Mouse (Mus musculus) small intestine, adult 2 months (tissue): ENCODE measurements around the gene Usp8. TPM values are rescaled to one million over a fixed set of nuclear protein-coding genes. Genes with fewer than 3 reads are reported as not detected.

Experiments used
- H3K27ac ChIP-seq: fragments of 200-500 bp; 2 replicates; pipeline ENCODE4 v1.5.1; 2012; ENCODE audit warnings: low read depth, low read length, control low read depth, inconsistent platforms; ENCODE audit not compliant: insufficient read depth
- H3K27me3 ChIP-seq: fragments of 200-500 bp; 2 replicates; pipeline ENCODE4 v1.6.1; 2012; ENCODE audit warnings: mild to moderate bottlenecking, moderate library complexity, low read length, inconsistent platforms; ENCODE audit not compliant: control insufficient read depth, insufficient read depth
- H3K36me3 ChIP-seq: fragments of 200-500 bp; 2 replicates; pipeline ENCODE4 v1.6.1; 2012; ENCODE audit warnings: mild to moderate bottlenecking, low read length, control low read depth, inconsistent platforms; ENCODE audit not compliant: control insufficient read depth, insufficient read depth
- H3K4me1 ChIP-seq: fragments of 200-500 bp; 2 replicates; pipeline ENCODE4 v1.6.1; 2012; ENCODE audit warnings: low read length, inconsistent platforms, mixed read lengths; ENCODE audit not compliant: control insufficient read depth, insufficient read depth, insufficient read length
- H3K4me3 ChIP-seq: fragments of 200-500 bp; 2 replicates; pipeline ENCODE4 v1.5.1; 2012; ENCODE audit warnings: low read depth, mild to moderate bottlenecking, control low read depth, inconsistent platforms, low read length, moderate library complexity
- CTCF ChIP-seq: fragments of 200-500 bp; IDR thresholded peaks from 2 replicates; pipeline ENCODE4 v1.5.1; 2012; ENCODE audit warnings: low read depth, mild to moderate bottlenecking, control low read depth, inconsistent platforms, low read length, moderate library complexity, mixed read lengths; ENCODE audit not compliant: insufficient replicate concordance, insufficient read length; ENCODE audit errors: extremely low read depth
- POLR2A ChIP-seq: fragments of 200-500 bp; IDR thresholded peaks from 2 replicates; pipeline ENCODE4 v1.6.1; 2012; ENCODE audit warnings: low read depth, mild to moderate bottlenecking, control low read depth, inconsistent platforms, low read length, moderate library complexity
- WGBS: fragments of 180-500 bp; shearing (Covaris S2); methylation state at CpG from one replicate; pipeline ENCODE4 v1.1.7; 2018; 5-methylcytosine and 5-hydroxymethylcytosine counted together
- polyA plus RNA-seq: library from polyadenylated mRNA; depleted of rRNA; stranded (reverse); fragments of >200 nt; gene quantifications from 2 replicates; pipeline ENCODE4 v1.2.3, GENCODE M21; 2012

Gene Usp8
- polyA plus RNA-seq, 1 experiment = 7.5 TPM

DNA sequence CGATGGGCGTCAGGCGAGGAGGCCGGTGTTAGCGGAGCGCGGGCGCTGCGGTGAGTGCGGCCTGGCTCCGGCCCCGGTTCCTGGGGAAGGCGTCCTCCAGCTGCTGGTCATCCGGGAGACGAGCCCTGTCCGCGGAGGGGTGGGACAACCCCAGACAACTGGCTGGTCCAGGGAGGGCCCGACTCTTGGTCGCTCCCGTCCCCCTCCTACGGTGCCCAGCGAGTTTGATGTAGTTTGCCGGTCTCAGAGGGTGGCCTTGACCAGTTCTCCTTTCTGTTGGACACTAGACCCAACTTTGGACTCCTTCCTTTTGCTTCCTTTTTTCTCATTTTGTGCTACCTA is 281 bp downstream of the Usp8 start:
- TF ChIP-seq POLR2A (no peak), CTCF (no peak)
- peak overlapping the region; percentile 44; the same call in 1 of the 2 replicates for H3K27ac ChIP-seq
- H3K4me1 ChIP-seq = 0 out of 2 replicates have a peak, but pooled peaks cover 1% of the 10 kb centered on the region
- peak overlapping the region; percentile 86 for H3K4me3 ChIP-seq
- no peaks in the 10 kb centered on the region for H3K27me3 ChIP-seq
- WGBS = under 1% methylated on average over 22 of the region's 23 CpGs
- no peaks in the 10 kb centered on the region for H3K36me3 ChIP-seq

DNA sequence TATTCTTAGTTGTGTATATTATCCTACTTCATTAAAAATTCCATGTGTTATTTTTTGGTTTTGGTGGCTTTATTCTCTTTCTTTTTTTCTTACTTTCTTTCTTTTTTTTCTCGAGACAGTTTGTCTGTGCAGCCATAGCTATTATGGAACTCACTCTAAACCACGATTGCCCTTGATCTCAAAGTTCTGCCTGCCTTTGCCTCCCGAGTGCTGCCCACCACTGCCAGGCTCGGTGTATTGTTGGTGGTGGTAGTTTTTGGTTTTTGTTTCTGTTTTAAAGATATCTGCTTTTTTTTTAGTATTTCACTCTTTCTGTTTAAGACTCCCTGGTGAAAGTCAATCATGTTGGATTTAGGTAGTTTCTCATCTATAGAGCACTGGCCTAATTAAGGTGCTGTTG is 1.2 kb downstream of the Usp8 start:
- Histone ChIP-seq H3K27ac (no peak overlapping the region), H3K4me3 (no peak overlapping the region), H3K36me3 (no peaks in the 10 kb centered on the region), H3K4me1 (0 out of 2 replicates have a peak, but pooled peaks cover 1% of the 10 kb centered on the region), H3K27me3 (no peaks in the 10 kb centered on the region)
- WGBS = 44% methylated on average over 4 of the region's 4 CpGs
- TF ChIP-seq POLR2A = no peak
- no peak for TF ChIP-seq CTCF

DNA sequence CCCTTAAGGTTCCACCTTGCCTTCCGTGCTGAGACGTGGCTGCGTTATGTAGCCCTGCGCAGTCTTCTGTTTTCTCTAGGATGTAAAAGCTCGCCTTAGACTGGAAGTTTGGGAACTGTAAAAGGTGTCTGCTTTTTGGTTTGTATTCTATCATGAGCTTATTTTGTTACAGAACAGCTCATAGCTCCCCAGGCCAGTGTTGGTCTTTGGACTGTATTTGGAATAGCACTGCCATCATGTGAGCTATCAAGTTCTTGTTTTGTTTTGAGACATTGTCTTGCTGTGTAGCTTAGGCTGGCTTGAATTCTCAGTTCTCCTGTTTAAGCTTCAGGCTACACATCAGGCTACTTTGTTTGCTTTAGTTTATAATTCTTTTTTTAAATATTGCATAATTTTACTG is 5.4 kb downstream of the Usp8 start:
- Histone ChIP-seq H3K27ac (no peak overlapping the region), H3K4me3 (no peak overlapping the region), H3K36me3 (no peaks in the 10 kb centered on the region), H3K4me1 (0 out of 2 replicates have a peak, but pooled peaks cover 1% of the 10 kb centered on the region), H3K27me3 (no peaks in the 10 kb centered on the region)
- no peak for TF ChIP-seq POLR2A
- no peak for TF ChIP-seq CTCF
- WGBS = 95% methylated on average over 5 of the region's 5 CpGs

DNA sequence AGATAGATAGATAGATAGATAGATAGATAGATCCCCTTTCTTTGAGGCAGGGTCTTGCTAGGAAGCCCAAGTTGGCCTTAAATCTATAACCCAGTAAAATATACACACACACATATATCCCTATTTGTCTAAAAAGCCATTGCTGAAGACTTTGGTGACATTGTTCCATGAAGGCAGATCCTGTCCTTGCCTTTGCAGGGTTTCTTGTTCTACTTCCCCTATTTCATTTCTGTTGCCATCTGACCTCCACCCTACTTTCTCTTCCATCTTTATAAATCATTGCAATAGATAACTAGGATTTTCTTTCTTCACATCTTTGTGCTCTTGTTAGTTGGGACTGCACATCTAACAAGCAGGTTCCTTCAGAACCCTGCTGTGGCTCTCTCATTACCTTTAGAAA is 5.8 kb downstream of the Usp8 start:
- Histone ChIP-seq H3K4me3 (no peak overlapping the region), H3K27me3 (no peaks in the 10 kb centered on the region), H3K4me1 (0 out of 2 replicates have a peak, but pooled peaks cover 1% of the 10 kb centered on the region), H3K27ac (no peak overlapping the region), H3K36me3 (peaks cover 3% of the 10 kb centered on the region)
- no peak for TF ChIP-seq POLR2A
- no peak for TF ChIP-seq CTCF

DNA sequence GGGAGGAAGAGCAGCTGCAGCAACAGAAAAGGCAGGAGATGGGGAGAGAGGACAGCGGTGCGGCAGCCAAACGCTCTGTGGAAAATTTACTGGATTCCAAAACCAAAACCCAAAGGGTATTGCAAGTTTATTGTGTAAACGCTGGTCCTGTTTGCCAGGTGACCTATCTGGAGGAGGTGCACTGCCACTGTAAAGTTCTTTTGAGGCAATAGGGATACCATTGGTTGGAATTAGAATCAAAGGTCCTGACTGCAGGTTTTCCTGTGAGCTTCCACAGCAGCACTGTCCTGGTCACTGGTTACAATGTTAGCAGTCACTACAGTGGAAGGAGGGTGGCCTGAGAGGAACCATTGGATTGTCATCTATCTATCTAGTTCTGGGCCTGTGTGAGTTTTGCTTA is 22.1 kb downstream of the Usp8 start:
- H3K4me3 ChIP-seq = no peak overlapping the region
- TF ChIP-seq POLR2A = no peak
- no peak for TF ChIP-seq CTCF
- H3K36me3 ChIP-seq = peaks cover 48% of the 10 kb centered on the region
- no peak overlapping the region for H3K27ac ChIP-seq
- H3K4me1 ChIP-seq = no peaks in the 10 kb centered on the region
- H3K27me3 ChIP-seq = no peaks in the 10 kb centered on the region
- WGBS = 94% methylated on average over 4 of the region's 4 CpGs

DNA sequence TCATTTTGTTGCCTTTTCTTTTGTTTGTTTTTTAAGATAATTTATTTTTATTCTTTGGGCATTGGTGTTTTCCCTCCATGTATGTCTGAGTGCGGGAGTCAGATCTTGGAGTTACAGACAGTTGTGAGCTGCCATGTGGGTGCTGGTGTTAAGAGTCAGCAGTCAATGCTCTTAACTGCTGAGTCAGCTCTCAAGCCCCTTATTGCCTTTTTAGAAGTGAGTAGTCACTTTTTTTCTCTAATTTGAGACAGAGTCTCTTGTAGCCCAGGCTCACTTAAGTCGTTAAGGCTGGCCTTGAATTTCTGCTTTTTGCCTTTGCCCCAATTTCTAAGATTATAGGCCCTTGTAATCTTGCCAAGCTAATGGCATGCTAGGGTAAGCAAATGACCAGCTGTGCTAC is 23.4 kb downstream of the Usp8 start:
- 80% methylated on average over 2 of the region's 2 CpGs for WGBS
- Histone ChIP-seq H3K36me3 (peaks cover 47% of the 10 kb centered on the region), H3K4me3 (no peak overlapping the region), H3K27ac (no peak overlapping the region), H3K27me3 (no peaks in the 10 kb centered on the region), H3K4me1 (no peaks in the 10 kb centered on the region)
- TF ChIP-seq CTCF = no peak
- TF ChIP-seq POLR2A = no peak

DNA sequence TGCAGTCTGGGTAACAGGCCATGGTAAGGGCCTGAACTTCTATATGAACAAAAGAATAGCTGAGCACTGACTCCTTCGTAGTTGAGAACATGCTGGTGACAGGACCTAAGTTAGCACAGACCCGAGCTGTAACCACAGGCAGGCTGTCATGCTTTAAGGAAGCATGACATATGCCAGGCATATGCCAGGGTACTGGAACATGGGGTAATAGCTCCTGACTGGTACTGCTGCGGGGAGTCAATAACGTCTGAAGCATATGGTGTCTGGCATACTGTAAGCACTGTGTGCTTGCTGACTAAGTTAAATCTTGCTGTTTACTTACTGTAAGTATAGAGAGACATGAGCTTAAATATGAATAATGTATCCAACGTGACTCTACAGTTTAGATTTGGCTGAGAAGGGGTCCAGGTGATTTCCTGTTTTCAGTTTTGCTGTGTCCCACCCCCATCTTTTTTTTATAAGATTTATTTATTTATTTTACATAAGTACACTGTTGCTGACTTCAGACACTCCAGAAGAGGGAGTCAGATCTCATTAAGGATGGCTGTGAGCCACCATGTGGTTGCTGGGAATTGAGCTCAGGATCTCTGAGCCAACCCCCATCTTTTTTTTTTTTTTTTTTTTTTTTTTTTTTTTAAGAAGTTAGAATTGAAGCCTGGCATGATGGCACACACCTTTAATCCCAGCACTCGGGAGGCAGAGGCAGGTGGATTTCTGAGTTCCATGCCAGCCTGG is 28.4 kb downstream of the Usp8 start:
- TF ChIP-seq CTCF = no peak
- TF ChIP-seq POLR2A = no peak
- Histone ChIP-seq H3K36me3 (peaks cover 51% of the 10 kb centered on the region), H3K27me3 (no peaks in the 10 kb centered on the region), H3K4me3 (no peak overlapping the region), H3K27ac (no peak overlapping the region), H3K4me1 (no peaks in the 10 kb centered on the region)
- 83% methylated on average over 6 of the region's 6 CpGs for WGBS
